Mouse (Mus musculus) midbrain, embryonic 11.5 days (tissue): ENCODE data around the gene Phldb2. TPM values are rescaled to one million over a fixed set of nuclear protein-coding genes. Genes with fewer than 3 reads are reported as not detected.

Experiments
- ATAC-seq: fragments of 200-750 bp; cut with Nextera tagmentation; 2 replicates; pipeline ENCODE4 v1.8.0; 2017; ENCODE audit warnings: moderate TSS enrichment, moderate library complexity; ENCODE audit not compliant: low FRiP score
- DNase-seq: peaks from one replicate; pipeline ENCODE4 v3.0.0; 2015; ENCODE audit warnings: low spot score; ENCODE audit errors: missing footprints
- H3K27ac ChIP-seq: fragments of 300-500 bp; sonication (generic); 2 replicates; pipeline ENCODE4 v1.5.1; 2014; ENCODE audit warnings: low read depth, low read length
- H3K27me3 ChIP-seq: fragments of 300-500 bp; sonication (generic); 2 replicates; pipeline ENCODE4 v1.6.1; 2014; ENCODE audit warnings: mild to moderate bottlenecking, low read length, moderate library complexity, mixed read lengths; ENCODE audit not compliant: control insufficient read depth, insufficient read depth
- H3K36me3 ChIP-seq: fragments of 300-500 bp; sonication (generic); 2 replicates; pipeline ENCODE4 v1.6.1; 2014; ENCODE audit warnings: mild to moderate bottlenecking, low read length, moderate library complexity, mixed read lengths; ENCODE audit not compliant: control insufficient read depth, insufficient read depth
- H3K4me1 ChIP-seq: fragments of 300-500 bp; sonication (generic); 2 replicates; pipeline ENCODE4 v1.6.1; 2014; ENCODE audit warnings: low read length; ENCODE audit not compliant: control insufficient read depth, insufficient read depth
- H3K4me2 ChIP-seq: fragments of 300-500 bp; sonication (generic); 2 replicates; pipeline ENCODE4 v1.6.1; 2014; ENCODE audit warnings: mild to moderate bottlenecking, moderate library complexity
- H3K4me3 ChIP-seq: fragments of 300-500 bp; sonication (generic); 2 replicates; pipeline ENCODE4 v1.5.1; 2014; ENCODE audit warnings: low read depth, low read length
- H3K9ac ChIP-seq: fragments of 300-500 bp; sonication (generic); 2 replicates; pipeline ENCODE4 v1.6.1; 2014; ENCODE audit warnings: low read length
- H3K9me3 ChIP-seq: fragments of 300-500 bp; sonication (generic); 2 replicates; pipeline ENCODE4 v1.6.1; 2016; ENCODE audit warnings: low read length; ENCODE audit not compliant: control insufficient read depth
- WGBS: fragments of 180-500 bp; shearing (Covaris S2); extraction: QIAGEN DNeasy Blood & Tissue Kit; methylation state at CpG from one replicate; pipeline ENCODE4 v1.1.7; 2014; 5-methylcytosine and 5-hydroxymethylcytosine counted together
- polyA plus RNA-seq: library from polyadenylated mRNA; unstranded; fragments of >200 nt; fragmentation: Nextera tagmentation; extraction: Ambion mirVana; gene quantifications from 2 replicates; pipeline ENCODE4 v1.2.1, GENCODE M21; 2014

Phldb2 gene
- polyA plus RNA-seq, 1 experiment from 2014 or later, result 28.2 TPM

- Histone ChIP-seq H3K4me1 (no peaks in the 10 kb centered on the region), H3K27me3 (no peaks in the 10 kb centered on the region), H3K4me2 (no peak overlapping the region), H3K4me3 (no peak overlapping the region), H3K27ac (no peak overlapping the region), H3K9ac (no peak overlapping the region), H3K36me3 (peaks cover 16% of the 10 kb centered on the region), H3K9me3 (no peaks in the 10 kb centered on the region)
- ATAC-seq (no peak), DNase-seq (peak; percentile 72)
- 94% methylated on average over 5 of the region's 5 CpGs for WGBS
These were observed 238.8 kb downstream of the Phldb2 start for GRCm38 (mm10) chr16:45714489-45715150.

DNA sequence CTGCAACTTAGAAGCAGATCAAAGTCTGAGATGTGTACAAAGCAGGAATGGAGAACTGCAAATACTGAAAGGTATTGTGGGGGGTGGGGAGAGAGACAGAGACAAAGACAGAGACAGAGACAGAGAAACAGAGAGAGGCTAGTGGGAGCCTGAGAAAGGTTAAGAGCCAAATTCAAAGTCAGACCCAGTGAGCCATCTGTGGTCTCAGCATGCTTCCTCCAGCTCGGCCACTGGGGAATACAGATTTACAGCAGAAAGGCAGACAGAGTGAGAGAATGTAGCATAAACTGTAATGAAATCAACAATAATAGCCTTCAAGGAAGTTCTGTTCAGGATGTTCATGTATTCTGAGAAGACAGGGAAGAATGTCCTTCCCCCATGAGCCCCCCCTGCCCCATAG lies 239.5 kb downstream of the Phldb2 start:
- H3K4me2 ChIP-seq, result no peak overlapping the region
- peak; percentile 23 for DNase-seq
- peaks cover 18% of the 10 kb centered on the region for H3K36me3 ChIP-seq
- ATAC-seq, result no peak
- no peak overlapping the region for H3K27ac ChIP-seq
- H3K27me3 ChIP-seq, result no peaks in the 10 kb centered on the region
- no peak overlapping the region for H3K4me3 ChIP-seq
- no peaks in the 10 kb centered on the region for H3K4me1 ChIP-seq
- no peak overlapping the region for H3K9ac ChIP-seq
- no peaks in the 10 kb centered on the region for H3K9me3 ChIP-seq
- 79% methylated on average over 1 of the region's 1 CpGs for WGBS

DNA sequence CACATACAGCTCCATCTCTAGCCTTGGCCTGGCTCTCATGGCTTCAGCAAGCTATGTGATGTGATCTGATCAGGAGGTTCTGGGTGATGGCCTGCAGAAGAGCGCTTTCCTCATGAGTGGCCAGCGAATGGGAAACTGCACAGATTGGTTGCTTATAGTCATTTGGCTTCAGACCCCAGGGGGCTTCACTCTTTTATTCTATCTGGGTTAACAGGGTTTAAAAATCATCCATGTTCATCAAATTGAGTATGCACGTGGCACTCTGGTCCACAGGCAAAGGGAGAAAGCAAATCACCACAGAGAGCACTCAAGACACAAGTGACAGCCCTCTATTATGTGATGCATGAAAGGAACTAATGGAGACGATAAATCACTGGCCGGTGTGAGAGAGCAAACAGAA lies 240.1 kb downstream of the Phldb2 start:
- H3K27me3 ChIP-seq, result no peaks in the 10 kb centered on the region
- H3K36me3 ChIP-seq, result peaks cover 15% of the 10 kb centered on the region
- H3K4me1 ChIP-seq, result no peaks in the 10 kb centered on the region
- H3K4me3 ChIP-seq, result no peak overlapping the region
- H3K9me3 ChIP-seq, result no peaks in the 10 kb centered on the region
- DNase-seq, result no peak
- ATAC-seq, result no peak
- H3K27ac ChIP-seq, result no peak overlapping the region
- H3K4me2 ChIP-seq, result no peak overlapping the region
- H3K9ac ChIP-seq, result no peak overlapping the region
- WGBS, result 87% methylated on average over 5 of the region's 5 CpGs

GRCm38 (mm10) chr16:45711263-45711662 lies 242.1 kb downstream of the Phldb2 start:
- Histone ChIP-seq H3K4me3 (no peak overlapping the region), H3K36me3 (peaks cover 8% of the 10 kb centered on the region; the same call in 1 of the 2 replicates), H3K27me3 (no peaks in the 10 kb centered on the region), H3K9me3 (no peaks in the 10 kb centered on the region), H3K9ac (no peak overlapping the region), H3K4me2 (no peak overlapping the region), H3K27ac (no peak overlapping the region), H3K4me1 (no peaks in the 10 kb centered on the region)
- ATAC-seq, result peak; percentile 22; the same call in 1 of the 2 replicates
- DNase-seq, result peak; percentile 72
- WGBS, result 74% methylated on average over 7 of the region's 7 CpGs

DNA sequence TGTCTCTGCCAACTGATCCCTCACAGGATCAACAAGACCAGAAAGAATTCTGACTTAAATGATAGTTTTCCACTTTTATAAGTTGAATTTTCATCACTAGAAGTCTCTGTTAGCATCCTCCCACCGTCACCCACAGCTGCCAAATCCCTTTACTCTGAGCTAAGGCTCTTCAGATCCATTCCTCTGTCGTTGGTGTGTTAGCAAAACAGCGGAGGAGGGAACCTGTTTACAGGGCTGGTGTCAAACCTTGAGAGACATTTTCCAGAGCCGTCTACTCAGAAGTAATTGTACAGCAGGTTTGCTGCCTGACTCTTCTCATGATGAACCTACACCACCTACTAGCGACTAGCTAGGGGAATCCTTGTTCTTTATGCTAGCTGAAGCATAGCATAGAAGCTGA lies 254.1 kb downstream of the Phldb2 start:
- H3K9me3 ChIP-seq, result no peaks in the 10 kb centered on the region
- no peak overlapping the region for H3K27ac ChIP-seq
- no peaks in the 10 kb centered on the region for H3K4me1 ChIP-seq
- H3K4me3 ChIP-seq, result no peak overlapping the region
- no peak overlapping the region for H3K9ac ChIP-seq
- DNase-seq (no peak), ATAC-seq (no peak)
- no peak overlapping the region for H3K4me2 ChIP-seq
- H3K27me3 ChIP-seq, result no peaks in the 10 kb centered on the region
- no peaks in the 10 kb centered on the region for H3K36me3 ChIP-seq
- 82% methylated on average over 5 of the region's 5 CpGs for WGBS

DNA sequence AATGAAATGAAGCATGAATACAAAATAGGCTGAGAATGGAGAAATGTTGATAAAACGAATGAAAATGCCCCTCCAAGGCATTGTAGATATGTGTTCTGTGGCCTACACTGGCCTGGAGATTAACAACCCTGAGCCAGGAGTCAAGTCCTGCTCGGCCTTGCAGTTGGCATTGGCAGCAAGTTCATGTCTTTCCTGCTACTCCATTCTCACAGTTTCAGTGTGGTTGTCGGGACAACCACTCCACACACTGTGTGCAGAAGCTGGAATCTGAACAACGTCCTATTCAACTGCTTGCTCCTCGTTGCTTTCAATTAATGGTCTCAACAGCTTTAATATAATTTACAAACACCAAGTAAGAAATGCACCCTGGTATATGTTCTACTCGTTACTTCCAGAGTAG lies 255.4 kb downstream of the Phldb2 start:
- ATAC-seq, result no peak
- Histone ChIP-seq H3K4me1 (peaks cover 3% of the 10 kb centered on the region), H3K27ac (no peak overlapping the region), H3K36me3 (no peaks in the 10 kb centered on the region), H3K9ac (no peak overlapping the region), H3K27me3 (no peaks in the 10 kb centered on the region), H3K9me3 (no peaks in the 10 kb centered on the region), H3K4me2 (no peak overlapping the region), H3K4me3 (no peak overlapping the region)
- 65% methylated on average over 6 of the region's 6 CpGs for WGBS
- no peak for DNase-seq

Other genes starting within 250 kb of the Phldb2 start
- gene Tagln3, start 229.0 kb downstream of the Phldb2 start, polyA plus RNA-seq, result 320 and 334 TPM in 2 replicates
- gene Abhd10, start 210.6 kb downstream of the Phldb2 start, polyA plus RNA-seq, result 48.2 and 48.5 TPM in 2 replicates
- gene Plcxd2, start 56.6 kb upstream of the Phldb2 start, polyA plus RNA-seq, result 3.1 and 3.4 TPM in 2 replicates
- gene Cd96, start 166.7 kb upstream of the Phldb2 start, polyA plus RNA-seq, result not detected in 2 replicates
- 2.4 and 2.7 TPM in 2 replicates for gene Gm4737, start 201.5 kb upstream of the Phldb2 start, polyA plus RNA-seq